Mouse (Mus musculus) hematopoietic multipotent progenitor cell, adult 10-12 weeks (in vitro differentiated cells): ENCODE measurements around the gene Dhtkd1. TPM values are rescaled to one million over a fixed set of nuclear protein-coding genes. Genes with fewer than 3 reads are reported as not detected.

Experiments used
- polyA plus RNA-seq: library from polyadenylated mRNA; stranded (reverse); fragments of >175 nt; gene quantifications from 2 replicates; pipeline ENCODE4 v1.2.3, GENCODE M21; 2012; ENCODE audit warnings: low replicate concordance

Gene Dhtkd1
- polyA plus RNA-seq = 0.17 TPM in 1 of 2 replicates, not detected in the other

GRCm38 (mm10) chr2:5942416-5943032, at the start of gene Dhtkd1:
TSS of gene Dhtkd1 (minus strand) at chr2:5942792.

GRCm38 (mm10) chr2:5950766-5951595, 8.4 kb upstream of the Dhtkd1 start, which contains the start of gene Upf2:
TSS of gene Upf2 (plus strand) at chr2:5951469.

GRCm38 (mm10) chr2:5894843-5895570, 47.6 kb downstream of the Dhtkd1 start, which contains the start of gene Sec61a2:
TSS of gene Sec61a2 (minus strand) at chr2:5895432.

GRCm38 (mm10) chr2:5862834-5863233, 79.8 kb downstream of the Dhtkd1 start, which contains the start of gene Gm13199:
TSS of gene Gm13199 (minus strand) at chr2:5862934.

Other genes starting within 250 kb of the Dhtkd1 start
- 17.7 and 108 TPM in 2 replicates for gene Camk1d, start 228.3 kb downstream of the Dhtkd1 start, polyA plus RNA-seq
- gene Nudt5, start 97.8 kb downstream of the Dhtkd1 start, polyA plus RNA-seq = 1.6 and 8.1 TPM in 2 replicates
- 12.3 and 64.7 TPM in 2 replicates for gene Cdc123, start 97.6 kb downstream of the Dhtkd1 start, polyA plus RNA-seq
- 0.36 TPM in 1 of 2 replicates, not detected in the other for gene Gm13199, start 79.9 kb downstream of the Dhtkd1 start, polyA plus RNA-seq
- 1.6 and 2.3 TPM in 2 replicates for gene Sec61a2, start 47.4 kb downstream of the Dhtkd1 start, polyA plus RNA-seq
- gene Upf2, start 8.7 kb upstream of the Dhtkd1 start, polyA plus RNA-seq = 2.3 and 8.4 TPM in 2 replicates
- 2.0 and 2.8 TPM in 2 replicates for gene Proser2, start 187.4 kb upstream of the Dhtkd1 start, polyA plus RNA-seq